In genomic region chr19:17323006-17323688, GRCm38 (mm10) we compare ENCODE assay signal across 15 mouse cellular contexts. TPM values are rescaled to one million over a fixed set of nuclear protein-coding genes. Genes with fewer than 3 reads are reported as not detected.
DNase-seq lines count a peak whose midpoint lies in the region; ATAC-seq and TF ChIP-seq lines count a peak whose summit lies in the region.
"Had no signal": no experiment of that assay in that cellular context is flagged by ENCODE, and none has a peak within 500 bp of the region (broad histone marks: within the 10 kb centered on the region; RNA-seq: fewer than 3 reads in every experiment).

No protein-coding gene starts in this region.

- no peak overlapping the region for H3K4me3 ChIP-seq in forebrain, embryonic 11.5 days (ENCODE audit: low read depth, low read length)
- H3K4me3 ChIP-seq in forebrain, embryonic 12.5 days (replicated peaks), result no peak overlapping the region
- no peak overlapping the region; the same call in 1 of the 2 replicates for H3K4me3 ChIP-seq in G1E (ENCODE audit: low read depth, low read length)
- no peak overlapping the region for H3K4me3 ChIP-seq in kidney, embryonic 16.5 days (ENCODE audit: low read length)
- H3K4me3 ChIP-seq: myocyte had no signal

- H3K9ac ChIP-seq in forebrain, embryonic 11.5 days (ENCODE audit: low read length), result no peak overlapping the region
- H3K9ac ChIP-seq in forebrain, embryonic 12.5 days, result no peak overlapping the region
- H3K9ac ChIP-seq in kidney, embryonic 16.5 days (replicated peaks; ENCODE audit: low read length), result no peak overlapping the region

- 90% methylated on average over 11 of the region's 11 CpGs for WGBS in forebrain, embryonic 11.5 days
- 91% methylated on average over 11 of the region's 11 CpGs for WGBS in forebrain, embryonic 12.5 days
- WGBS in kidney, embryonic 16.5 days, result 87% methylated on average over 11 of the region's 11 CpGs

- 0 out of 2 replicates have a peak, but pooled peaks have one; percentile 27 for ATAC-seq in forebrain, embryonic 11.5 days (replicated peaks; ENCODE audit: low FRiP score)
- no peak for ATAC-seq in forebrain, embryonic 12.5 days (ENCODE audit: low FRiP score)
- ATAC-seq in G1E (ENCODE audit: extremely low read depth, insufficient number of reproducible peaks, low FRiP score, poor library complexity, severe bottlenecking), result peak; percentile 86
- peak; percentile 60 to 61; a peak in 3 of 4 replicates for ATAC-seq in hematopoietic stem cell, adult 5-6 weeks (replicated peaks in 1 of 2; ENCODE audit: insufficient read depth in 1 of 2, low FRiP score in 2 of 2, low TSS enrichment in 1 of 2, low read depth in 1 of 2, poor library complexity in 2 of 2, severe bottlenecking in 2 of 2)
- peak; percentile 97 for ATAC-seq in megakaryocyte-erythroid progenitor cell, adult 5-6 weeks (replicated peaks; ENCODE audit: low FRiP score, low TSS enrichment, poor library complexity, severe bottlenecking)
- ATAC-seq in kidney, embryonic 16.5 days (ENCODE audit: low FRiP score, low TSS enrichment), result no peak

- no peaks in the 10 kb centered on the region for H3K4me1 ChIP-seq in forebrain, embryonic 11.5 days (replicated peaks; ENCODE audit: control insufficient read depth, insufficient read depth, low read length)
- no peaks in the 10 kb centered on the region for H3K4me1 ChIP-seq in forebrain, embryonic 12.5 days
- H3K4me1 ChIP-seq in G1E (ENCODE audit: insufficient read depth, low read depth, low read length), result peaks cover 45% of the 10 kb centered on the region
- H3K4me1 ChIP-seq in kidney, embryonic 16.5 days (ENCODE audit: insufficient read depth, low read length), result peaks cover 4% of the 10 kb centered on the region; the same call in 1 of the 2 replicates

- no peak overlapping the region for H3K4me2 ChIP-seq in forebrain, embryonic 11.5 days (ENCODE audit: low read depth, low read length, severe bottlenecking)
- H3K4me2 ChIP-seq in forebrain, embryonic 12.5 days, result no peak overlapping the region
- H3K4me2 ChIP-seq in kidney, embryonic 16.5 days (replicated peaks; ENCODE audit: low read depth, low read length), result no peak overlapping the region

- H3K36me3 ChIP-seq in forebrain, embryonic 11.5 days (ENCODE audit: control insufficient read depth, insufficient read depth, low read length), result no peaks in the 10 kb centered on the region
- H3K36me3 ChIP-seq in forebrain, embryonic 12.5 days (replicated peaks), result no peaks in the 10 kb centered on the region
- H3K36me3 ChIP-seq in G1E (replicated peaks), result peaks cover 15% of the 10 kb centered on the region
- no peaks in the 10 kb centered on the region for H3K36me3 ChIP-seq in kidney, embryonic 16.5 days (ENCODE audit: insufficient read depth, low read length)

- TF ChIP-seq CTCF in G1E (IDR thresholded peaks at IDR 0.05; ENCODE audit: low read depth, low read length), result no peak

- no peak overlapping the region for H3K27ac ChIP-seq in forebrain, embryonic 11.5 days (ENCODE audit: low read depth, low read length)
- H3K27ac ChIP-seq in forebrain, embryonic 12.5 days, result no peak overlapping the region
- H3K27ac ChIP-seq in kidney, embryonic 16.5 days (ENCODE audit: low read length), result no peak overlapping the region

- no peaks in the 10 kb centered on the region for H3K27me3 ChIP-seq in forebrain, embryonic 11.5 days (ENCODE audit: control insufficient read depth, insufficient read depth, low read length)
- H3K27me3 ChIP-seq in forebrain, embryonic 12.5 days, result no peaks in the 10 kb centered on the region
- H3K27me3 ChIP-seq in G1E (ENCODE audit: insufficient read depth, low read length), result no peaks in the 10 kb centered on the region
- H3K27me3 ChIP-seq in kidney, embryonic 16.5 days (ENCODE audit: insufficient read depth, low read length), result no peaks in the 10 kb centered on the region

- no peak for DNase-seq in forebrain, embryonic 11.5 days (ENCODE audit: low spot score)
- DNase-seq in G1E (ENCODE audit: low spot score), result peak; percentile 51
- no peak for DNase-seq in urinary bladder, adult 18-20 months (ENCODE audit: low spot score in 2 of 2)
- no peak for DNase-seq in natural killer cell, adult 2 months (ENCODE audit: low spot score in 2 of 2)
- DNase-seq: adrenal gland, adult 2 months; cerebellum, adult 18-20 months; gastrocnemius, postnatal 14 days; kidney, postnatal 25 days; lung, postnatal 14 days; thymus, adult 18-20 months had no signal

- no peaks in the 10 kb centered on the region for H3K9me3 ChIP-seq in forebrain, embryonic 11.5 days (ENCODE audit: control insufficient read depth, low read length)
- H3K9me3 ChIP-seq in forebrain, embryonic 12.5 days, result no peaks in the 10 kb centered on the region
- no peaks in the 10 kb centered on the region for H3K9me3 ChIP-seq in G1E (replicated peaks)
- no peaks in the 10 kb centered on the region for H3K9me3 ChIP-seq in kidney, embryonic 16.5 days (ENCODE audit: low read length)

RNA-seq across cellular contexts. Expression of gene Gcnt1, which starts 49.5 kb away (rescaled TPM):
- 2.8 and 3.4 TPM in 2 replicates for polyA plus RNA-seq in forebrain, embryonic 11.5 days (2014; fragmentation: Nextera tagmentation; extraction: Ambion mirVana)
- polyA plus RNA-seq in forebrain, embryonic 12.5 days (2016; fragmentation: Nextera tagmentation; extraction: Ambion mirVana), result 2.1 and 2.3 TPM in 2 replicates
- total RNA-seq in G1E (2014; fragmentation: Nextera tagmentation), result 182 and 209 TPM in 2 replicates
- 153 and 176 TPM in 2 replicates for total RNA-seq in G1E (2017)
- polyA plus RNA-seq in G1E (2012), result 1.9 and 2.8 TPM in 2 replicates
- total RNA-seq in hematopoietic stem cell, adult 5-6 weeks (2017), result 30.8 and 38.0 TPM in 2 replicates
- 12.0 and 26.0 TPM in 2 replicates for total RNA-seq in megakaryocyte-erythroid progenitor cell, adult 5-6 weeks (2014; fragmentation: Nextera tagmentation)
- total RNA-seq in megakaryocyte-erythroid progenitor cell, adult 5-6 weeks (2017), result 18.0 and 23.7 TPM in 2 replicates
- polyA plus RNA-seq in kidney, embryonic 16.5 days (2015; fragmentation: Nextera tagmentation; extraction: Ambion mirVana), result 42.4 and 42.5 TPM in 2 replicates

Comparison
In these comparisons a context has a peak if more than half of its experiments do, and no peak if none do; other contexts are left out.
1. ATAC-seq: peak in forebrain, embryonic 11.5 days (single experiment), G1E (single experiment), hematopoietic stem cell, adult 5-6 weeks (2 of 2) and megakaryocyte-erythroid progenitor cell, adult 5-6 weeks (single experiment); none in forebrain, embryonic 12.5 days (single experiment) and kidney, embryonic 16.5 days (single experiment).